Mouse (Mus musculus) lung, postnatal 4 days (tissue): ENCODE results near the gene Mettl27.

ENCODE experiments used
- DNase-seq, 2 experiments: peaks; one replicate each; pipeline ENCODE4 v3.0.0; 2021

Mettl27 gene

GRCm38 (mm10) chr5:134989166-134989565, 57.0 kb downstream of the Mettl27 start:
- DNase-seq, result no peak

DNA sequence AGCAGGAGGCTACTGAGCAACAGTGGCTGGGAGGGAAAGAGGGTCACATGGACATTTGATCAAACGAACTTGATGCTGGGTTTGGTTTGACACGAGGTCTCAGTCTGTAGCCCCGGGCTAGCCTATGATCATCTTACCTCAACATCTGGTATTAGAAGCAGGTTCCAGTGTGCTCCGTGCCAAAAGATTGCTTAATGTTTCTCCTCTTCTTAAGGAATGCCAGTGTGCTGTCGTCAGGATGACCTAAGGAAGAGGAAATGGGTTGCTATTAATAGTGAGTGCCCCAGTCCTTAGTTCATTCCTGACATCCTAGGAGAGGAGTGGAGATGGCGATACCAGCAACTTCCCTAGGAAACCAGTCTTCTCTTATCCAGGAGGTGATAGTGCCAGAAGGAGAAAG, 57.6 kb downstream of the Mettl27 start:
- DNase-seq, result peak in 1 of 2 experiments; percentile 24
